Mouse (Mus musculus) hindbrain, embryonic 10.5 days (tissue): Measurements from ENCODE around the gene Sirt6. TPM values are rescaled to one million over a fixed set of nuclear protein-coding genes. Genes with fewer than 3 reads are reported as not detected.
"Not testable (repeated sequence)": the region's sequence is repeated elsewhere in the genome, so short reads cannot be mapped to it uniquely, and the experiment has no call there.

Source experiments
- DNase-seq: peaks from one replicate; pipeline ENCODE4 v3.0.0-alpha.2; 2017; ENCODE audit warnings: low spot score
- H3K27ac ChIP-seq: fragments of 300-500 bp; sonication (generic); 2 replicates; pipeline ENCODE4 v1.5.1; 2016; ENCODE audit warnings: mild to moderate bottlenecking, moderate library complexity
- H3K27me3 ChIP-seq: fragments of 300-500 bp; sonication (generic); 2 replicates; pipeline ENCODE4 v1.6.1; 2016; ENCODE audit warnings: mild to moderate bottlenecking; ENCODE audit not compliant: poor library complexity, insufficient read depth, severe bottlenecking
- H3K36me3 ChIP-seq: fragments of 300-500 bp; sonication (generic); 2 replicates; pipeline ENCODE4 v1.6.1; 2016; ENCODE audit warnings: mild to moderate bottlenecking, moderate library complexity
- H3K4me1 ChIP-seq: fragments of 300-500 bp; sonication (generic); replicated peaks from 2 replicates; pipeline ENCODE4 v1.6.1; 2016; ENCODE audit warnings: mild to moderate bottlenecking
- H3K4me3 ChIP-seq: fragments of 300-500 bp; sonication (generic); 2 replicates; pipeline ENCODE4 v1.5.1; 2016; ENCODE audit warnings: mild to moderate bottlenecking, moderate library complexity
- H3K9me3 ChIP-seq: fragments of 300-500 bp; sonication (generic); 2 replicates; pipeline ENCODE4 v1.6.1; 2016; ENCODE audit warnings: mild to moderate bottlenecking, moderate library complexity
- WGBS: fragments of 180-500 bp; shearing (Covaris S2); methylation state at CpG from one replicate; pipeline ENCODE4 v1.1.7; 2016; 5-methylcytosine and 5-hydroxymethylcytosine counted together
- polyA plus RNA-seq: library from polyadenylated mRNA; unstranded; fragments of >200 nt; fragmentation: Nextera tagmentation; extraction: Ambion mirVana; gene quantifications from 2 replicates; pipeline ENCODE4 v1.2.1, GENCODE M21; 2016

Gene Sirt6
- polyA plus RNA-seq, 1 experiment from 2014 or later = 57.3 TPM

DNA sequence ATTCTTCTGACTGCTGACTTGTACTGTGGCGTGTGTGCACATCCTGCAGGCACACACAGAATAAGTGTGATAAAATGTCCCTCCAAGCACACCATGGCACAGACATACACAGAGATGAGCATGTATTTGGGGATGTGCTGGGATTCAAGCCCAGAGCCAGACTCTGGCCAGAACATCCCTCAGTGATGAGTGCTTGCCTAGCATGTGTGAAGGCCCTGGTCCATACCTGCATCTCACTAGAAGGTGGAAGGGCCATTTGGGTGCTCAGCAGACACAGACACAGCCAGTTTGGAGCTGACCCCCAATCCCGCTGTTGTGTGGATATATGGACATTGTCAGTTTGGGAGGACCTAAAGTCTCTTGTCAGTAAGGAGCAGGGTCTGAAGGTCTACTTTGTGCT lies 14.0 kb upstream of the Sirt6 start:
- Histone ChIP-seq H3K9me3 (no peaks in the 10 kb centered on the region), H3K4me1 (peaks cover 31% of the 10 kb centered on the region), H3K27me3 (peaks cover 10% of the 10 kb centered on the region; the same call in 1 of the 2 replicates), H3K4me3 (no peak overlapping the region; the same call in 1 of the 2 replicates), H3K27ac (no peak overlapping the region), H3K36me3 (no peaks in the 10 kb centered on the region)
- WGBS = 91% methylated on average over 2 of the region's 2 CpGs
- DNase-seq = no peak

DNA sequence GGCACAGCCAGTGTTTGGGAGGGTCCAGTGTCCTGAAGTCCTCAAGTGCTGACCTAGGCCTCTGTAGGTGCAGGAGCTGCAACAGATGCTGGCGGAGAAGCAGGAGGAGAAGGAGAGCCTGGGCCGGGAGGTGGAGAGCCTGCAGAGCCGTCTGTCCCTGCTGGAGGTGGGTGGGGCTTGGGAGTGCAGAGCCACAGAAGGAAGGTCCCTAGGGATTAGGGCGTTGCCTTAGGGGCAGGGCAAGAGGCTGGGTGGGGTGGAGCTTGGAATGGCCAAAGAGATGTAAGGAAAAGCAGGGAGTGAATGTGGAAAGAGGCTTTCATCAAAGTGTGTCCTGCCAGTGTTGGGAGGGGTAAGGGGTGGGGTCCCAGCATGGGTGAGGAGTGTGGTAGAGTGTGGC lies 13.2 kb upstream of the Sirt6 start:
- H3K9me3 ChIP-seq, DNase-seq, H3K4me3 ChIP-seq, H3K27ac ChIP-seq, H3K36me3 ChIP-seq, H3K27me3 ChIP-seq: not testable (repeated sequence)
- peaks cover 31% of the 10 kb centered on the region for H3K4me1 ChIP-seq
- 54% methylated on average over 4 of the region's 4 CpGs for WGBS

DNA sequence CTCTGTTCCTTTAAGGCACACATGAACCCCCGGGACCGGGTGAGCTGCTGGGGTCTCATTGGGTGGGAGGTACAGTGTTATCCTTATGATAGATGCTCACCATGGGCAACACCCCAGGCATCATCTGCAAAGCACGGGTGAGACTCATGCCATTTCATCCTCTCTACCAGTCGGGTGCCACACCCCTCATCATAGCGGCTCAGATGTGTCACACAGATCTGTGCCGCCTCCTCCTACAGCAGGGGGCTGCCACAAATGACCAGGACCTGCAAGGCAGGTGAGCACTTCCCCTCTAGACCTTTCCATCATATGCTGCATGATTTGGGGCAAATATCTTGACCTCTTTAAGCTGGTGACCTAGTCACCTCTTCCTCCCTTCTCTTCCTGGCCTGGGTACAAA lies 10.5 kb upstream of the Sirt6 start:
- no peak for DNase-seq
- peaks cover 18% of the 10 kb centered on the region for H3K27me3 ChIP-seq

DNA sequence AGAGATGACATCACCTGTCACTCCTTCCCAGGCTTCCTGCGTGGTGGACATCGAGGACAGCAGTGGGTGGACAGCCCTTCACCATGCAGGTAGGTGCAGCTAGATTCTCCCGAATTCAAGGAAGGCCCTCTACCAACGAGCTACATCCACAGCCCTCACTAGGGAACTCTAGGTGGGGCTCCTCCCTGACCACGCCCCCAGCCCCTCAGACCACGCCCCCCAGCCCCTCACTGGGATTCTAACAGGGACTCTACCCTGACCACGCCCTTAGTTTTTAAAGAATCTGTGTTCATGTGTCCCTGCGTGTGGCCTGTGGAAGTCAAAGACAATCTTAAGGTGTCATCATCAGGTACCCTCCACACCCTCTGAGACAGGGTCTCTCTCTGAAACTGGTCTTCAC lies 8.7 kb upstream of the Sirt6 start:
- H3K4me1 ChIP-seq = peaks cover 19% of the 10 kb centered on the region
- no peak for DNase-seq
- WGBS = 20% methylated on average over 8 of the region's 8 CpGs
- H3K27ac ChIP-seq = no peak overlapping the region
- H3K27me3 ChIP-seq = peaks cover 23% of the 10 kb centered on the region
- H3K36me3 ChIP-seq = no peaks in the 10 kb centered on the region
- no peaks in the 10 kb centered on the region for H3K9me3 ChIP-seq
- H3K4me3 ChIP-seq = no peak overlapping the region

More for the DNA sequence above, 10.5 kb upstream of the Sirt6 start:
- WGBS = 77% methylated on average over 6 of the region's 6 CpGs
- Histone ChIP-seq H3K36me3 (no peaks in the 10 kb centered on the region), H3K27ac (no peak overlapping the region), H3K4me3 (no peak overlapping the region), H3K9me3 (no peaks in the 10 kb centered on the region), H3K4me1 (peaks cover 31% of the 10 kb centered on the region)

DNA sequence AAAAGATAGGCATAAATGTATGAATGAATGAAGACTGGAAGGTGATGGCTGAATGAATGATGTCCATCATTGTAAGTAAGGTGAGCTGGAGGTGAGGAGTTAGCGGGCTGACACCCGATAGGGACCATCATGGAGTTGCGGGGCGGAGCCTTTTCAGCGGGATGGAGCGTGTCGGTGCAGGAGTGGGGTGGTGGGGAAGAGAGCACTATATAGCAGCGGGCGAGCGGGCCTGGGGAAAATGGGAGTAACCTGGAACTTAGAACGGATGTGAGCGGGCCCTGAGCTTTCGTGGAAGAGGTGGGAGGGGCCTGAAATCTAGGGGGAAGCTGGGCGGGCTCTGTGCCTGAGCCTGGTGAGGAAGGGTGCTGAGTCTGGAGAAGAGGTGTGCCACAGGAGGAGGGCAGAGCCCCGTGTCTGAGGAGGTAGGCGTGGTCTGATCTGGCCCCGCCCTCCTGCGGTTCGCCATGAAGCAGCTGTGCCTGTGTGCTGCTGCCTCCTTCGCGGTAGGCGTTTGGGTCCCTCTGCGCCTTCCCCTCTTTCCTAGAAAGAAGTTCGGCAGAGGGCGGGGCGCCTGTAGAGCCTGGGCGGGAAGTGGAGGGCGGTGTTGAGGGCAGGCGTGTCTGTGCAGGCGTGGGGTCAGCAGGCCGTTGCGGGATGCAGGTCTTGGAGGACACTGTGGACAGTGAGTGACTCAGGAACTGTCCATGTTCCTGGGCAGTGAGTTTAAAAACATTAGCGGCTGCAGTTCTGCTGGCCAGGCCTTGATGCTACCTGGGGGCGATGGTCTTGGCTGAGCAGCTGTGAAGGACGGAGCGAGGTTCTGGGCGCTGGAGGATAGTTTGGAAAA lies 5.9 kb upstream of the Sirt6 start:
- Histone ChIP-seq H3K9me3 (no peaks in the 10 kb centered on the region), H3K27ac (peak overlapping the region; percentile 79), H3K27me3 (peaks cover 23% of the 10 kb centered on the region), H3K36me3 (no peaks in the 10 kb centered on the region), H3K4me3 (peak overlapping the region; percentile 58), H3K4me1 (peaks cover 20% of the 10 kb centered on the region)
- DNase-seq = peak; percentile 86
- WGBS = 4% methylated on average over 37 of the region's 37 CpGs

DNA sequence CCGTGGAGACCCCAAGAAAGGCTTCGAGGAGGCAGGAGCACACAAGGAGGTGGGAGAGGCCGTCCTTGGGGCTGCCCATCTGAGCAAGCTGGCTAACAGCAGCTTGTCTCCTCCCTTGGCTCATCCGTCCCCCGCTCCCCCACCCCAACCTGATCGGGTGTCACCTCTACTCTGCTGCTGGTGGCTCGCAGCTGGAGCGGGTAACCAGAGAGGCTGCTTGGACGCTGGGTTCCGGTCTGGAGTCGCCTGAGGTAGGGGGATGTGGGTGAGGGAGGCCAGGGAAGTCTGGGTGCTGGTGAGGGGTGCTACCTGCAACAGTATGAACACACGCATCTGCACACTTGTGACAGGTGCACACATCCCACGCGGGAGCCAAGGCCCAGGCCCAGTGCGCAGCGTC lies 793 bp upstream of the Sirt6 start, which contains the start of gene Ankrd24:
Gene Ankrd24 (plus strand): TSS at position 151 of the 400 bp plus-strand sequence.
- Histone ChIP-seq H3K9me3 (no peaks in the 10 kb centered on the region), H3K4me3 (peak within 1 kb of the TSS; percentile 70), H3K27me3 (peaks cover 5% of the 10 kb centered on the region; the same call in 1 of the 2 replicates), H3K27ac (peak within 1 kb of the TSS; percentile 92), H3K36me3 (peaks cover 25% of the 10 kb centered on the region), H3K4me1 (peaks cover 32% of the 10 kb centered on the region)
- WGBS = 83% methylated on average over 16 of the region's 16 CpGs
- no peak for DNase-seq

DNA sequence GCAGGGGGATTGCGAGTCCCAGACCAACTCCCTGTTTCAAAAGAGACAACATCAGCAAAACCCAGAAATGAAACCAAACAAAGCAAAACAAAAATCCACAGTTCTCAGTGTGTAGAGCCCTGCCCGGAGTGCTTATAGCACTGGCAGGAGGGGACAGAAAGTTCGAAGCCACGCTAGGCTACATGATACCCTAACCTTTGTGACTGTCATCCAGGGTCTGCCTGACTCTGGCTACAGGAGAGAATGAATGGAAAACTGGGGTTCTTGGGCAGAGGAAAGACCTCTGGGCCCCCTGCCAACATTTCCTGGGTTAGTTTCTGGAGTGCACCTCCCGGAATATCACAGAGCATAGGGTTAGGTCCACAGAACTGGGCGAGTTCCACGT lies 231 bp upstream of the Sirt6 start:
- H3K4me3 ChIP-seq = peak overlapping the region; percentile 70
- peaks cover 27% of the 10 kb centered on the region for H3K4me1 ChIP-seq
- peaks cover 5% of the 10 kb centered on the region; the same call in 1 of the 2 replicates for H3K27me3 ChIP-seq
- 73% methylated on average over 7 of the region's 7 CpGs for WGBS
- peak overlapping the region; percentile 92 for H3K27ac ChIP-seq
- no peak for DNase-seq
- H3K9me3 ChIP-seq = no peaks in the 10 kb centered on the region
- H3K36me3 ChIP-seq = peaks cover 31% of the 10 kb centered on the region

DNA sequence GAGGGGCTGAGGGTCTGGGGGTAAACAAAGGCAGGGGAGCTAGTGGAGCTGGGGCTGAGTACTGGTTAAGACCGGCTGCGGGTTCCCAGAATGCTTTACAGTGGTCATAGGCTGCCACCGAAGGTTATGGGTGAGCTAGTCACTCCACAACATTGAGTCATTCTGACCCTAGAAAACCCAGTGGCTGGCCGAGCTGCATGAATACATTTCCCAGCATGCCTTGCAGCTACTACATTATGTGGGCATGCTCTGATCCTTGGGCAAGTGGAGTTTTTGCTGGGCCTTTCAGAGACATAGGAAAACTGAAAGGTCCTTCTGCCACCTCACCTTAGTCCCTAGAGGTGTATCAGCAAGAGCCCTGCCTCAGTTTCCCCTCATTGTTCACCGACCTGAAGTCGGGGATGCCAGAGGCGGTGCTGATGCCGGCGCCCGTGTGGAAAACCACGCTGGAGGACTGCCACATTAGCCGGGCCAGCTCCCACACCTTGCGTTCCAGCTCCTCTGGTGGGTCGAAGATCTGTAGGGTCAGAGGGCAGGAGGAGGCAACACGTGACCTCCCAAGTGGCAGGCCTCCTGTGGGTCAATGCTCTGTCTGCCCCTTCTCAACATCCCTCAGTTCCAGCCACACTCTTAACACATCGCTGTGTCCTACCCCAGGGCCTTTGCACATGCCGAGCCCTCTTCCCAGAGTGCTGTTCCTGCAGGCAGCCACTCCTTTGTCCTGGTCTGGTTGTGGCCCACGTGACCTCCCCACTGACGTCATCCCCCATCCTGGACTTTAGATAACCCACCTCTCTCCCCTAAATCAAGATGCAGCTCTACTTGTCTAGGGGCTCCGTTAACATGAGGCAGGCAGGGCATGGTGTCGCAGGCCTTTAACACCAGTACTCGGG lies 1.2 kb downstream of the Sirt6 start:
- H3K4me3 ChIP-seq = peak overlapping the region; percentile 70
- peak overlapping the region; percentile 92 for H3K27ac ChIP-seq
- no peak for DNase-seq
- H3K36me3 ChIP-seq = peaks cover 45% of the 10 kb centered on the region
- WGBS = 90% methylated on average over 22 of the region's 22 CpGs
- H3K27me3 ChIP-seq = no peaks in the 10 kb centered on the region; the same call in 1 of the 2 replicates
- H3K9me3 ChIP-seq = no peaks in the 10 kb centered on the region
- peaks cover 24% of the 10 kb centered on the region for H3K4me1 ChIP-seq

DNA sequence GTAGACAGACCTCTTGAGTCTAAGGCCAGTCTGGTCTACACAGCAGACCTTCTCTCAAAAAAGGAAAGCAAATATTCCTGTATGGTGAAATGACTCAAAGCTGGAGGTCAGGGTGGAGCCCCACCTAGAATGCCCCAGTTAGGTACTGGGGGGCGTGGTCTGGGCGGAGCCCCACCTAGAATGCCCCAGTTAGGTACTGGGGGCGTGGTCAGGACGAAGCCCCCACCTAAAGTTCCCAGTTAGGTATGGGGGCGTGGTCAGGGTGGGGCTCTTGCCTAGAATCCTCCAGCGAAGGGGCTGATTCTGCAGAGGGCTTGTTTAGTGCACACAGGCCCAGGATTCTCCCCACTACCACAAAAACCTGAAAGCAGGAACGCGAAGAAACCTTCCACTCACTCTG lies 4.2 kb downstream of the Sirt6 start:
- H3K36me3 ChIP-seq = peaks cover 61% of the 10 kb centered on the region
- no peaks in the 10 kb centered on the region for H3K27me3 ChIP-seq
- H3K4me1 ChIP-seq = peaks cover 20% of the 10 kb centered on the region
- H3K27ac ChIP-seq = no peak overlapping the region
- no peak overlapping the region for H3K4me3 ChIP-seq
- no peaks in the 10 kb centered on the region for H3K9me3 ChIP-seq
- no peak for DNase-seq
- WGBS = 59% methylated on average over 8 of the region's 8 CpGs

DNA sequence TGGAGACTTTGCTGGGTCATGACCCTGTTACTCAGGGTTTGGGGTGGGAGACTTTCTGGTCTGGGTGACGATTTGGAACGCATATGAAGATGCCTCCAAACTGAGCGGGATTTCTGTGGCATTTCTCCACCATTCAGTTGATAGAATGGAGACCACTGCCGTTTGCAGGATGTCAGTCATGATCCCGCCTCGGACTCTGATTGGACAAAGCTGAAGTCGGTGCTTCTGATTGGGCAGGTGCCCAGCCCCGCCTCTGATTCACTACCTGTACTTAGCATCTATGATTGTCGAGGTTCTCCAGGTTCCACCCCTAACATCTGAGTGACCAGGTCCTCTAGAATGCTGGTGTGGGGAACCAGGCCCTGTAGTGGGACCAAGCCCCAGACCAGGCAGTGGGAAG lies 6.8 kb downstream of the Sirt6 start:
- H3K27me3 ChIP-seq = no peaks in the 10 kb centered on the region
- no peaks in the 10 kb centered on the region for H3K9me3 ChIP-seq
- DNase-seq = no peak
- no peak overlapping the region for H3K27ac ChIP-seq
- H3K36me3 ChIP-seq = peaks cover 60% of the 10 kb centered on the region
- 53% methylated on average over 9 of the region's 9 CpGs for WGBS
- peaks cover 4% of the 10 kb centered on the region; the same call in 1 of the 2 replicates for H3K4me1 ChIP-seq
- no peak overlapping the region for H3K4me3 ChIP-seq

DNA sequence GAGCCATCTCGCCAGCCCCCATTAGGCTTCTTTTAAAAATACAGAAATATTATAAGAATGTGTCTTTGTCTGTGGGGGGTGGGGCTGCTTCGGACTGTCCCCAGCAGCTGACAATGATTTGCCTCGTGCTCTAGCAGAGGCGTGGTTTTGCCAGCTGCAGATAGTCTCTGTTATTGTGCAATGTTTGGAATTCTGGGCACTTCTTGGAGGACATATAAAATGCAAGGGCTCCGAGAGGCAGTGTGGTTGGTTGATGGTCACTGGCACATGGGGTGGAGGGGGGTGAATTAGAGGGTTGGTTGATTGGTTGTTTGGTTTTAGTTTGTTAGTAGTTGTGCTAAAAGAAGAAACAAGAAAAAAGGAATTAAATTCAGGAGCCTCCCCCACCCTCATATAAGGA lies 7.6 kb downstream of the Sirt6 start:
- WGBS = 89% methylated on average over 5 of the region's 5 CpGs
- no peak overlapping the region for H3K4me3 ChIP-seq
- H3K36me3 ChIP-seq = peaks cover 52% of the 10 kb centered on the region
- H3K9me3 ChIP-seq = no peaks in the 10 kb centered on the region
- H3K4me1 ChIP-seq = peaks cover 10% of the 10 kb centered on the region; the same call in 1 of the 2 replicates
- no peak overlapping the region for H3K27ac ChIP-seq
- no peaks in the 10 kb centered on the region for H3K27me3 ChIP-seq
- no peak for DNase-seq

DNA sequence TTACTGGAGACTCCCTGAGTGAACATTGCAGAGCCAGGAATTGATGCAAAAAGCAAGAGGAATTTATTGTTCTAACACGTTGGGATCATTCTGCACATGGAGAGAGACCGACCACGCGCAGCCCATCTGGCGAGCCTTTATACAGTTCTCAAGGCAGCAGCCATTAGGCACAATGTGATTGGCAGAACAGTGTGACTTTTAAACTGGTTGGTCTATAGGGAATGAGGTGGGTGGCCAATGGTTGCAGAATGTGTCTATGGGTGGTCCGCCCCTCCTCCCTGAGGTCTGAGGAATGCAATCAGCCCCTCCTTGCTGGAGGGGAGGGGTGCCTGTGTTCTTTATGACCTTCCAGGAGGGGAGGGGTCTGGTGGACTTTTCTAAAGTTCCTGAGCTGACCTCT lies 12.1 kb downstream of the Sirt6 start:
- H3K9me3 ChIP-seq = 0 out of 2 replicates have a peak, but pooled peaks cover 4% of the 10 kb centered on the region
- H3K4me1 ChIP-seq = peaks cover 10% of the 10 kb centered on the region; the same call in 1 of the 2 replicates
- 74% methylated on average over 6 of the region's 6 CpGs for WGBS
- no peak overlapping the region for H3K4me3 ChIP-seq
- H3K27ac ChIP-seq = no peak overlapping the region
- H3K27me3 ChIP-seq = no peaks in the 10 kb centered on the region
- H3K36me3 ChIP-seq = peaks cover 7% of the 10 kb centered on the region
- DNase-seq = peak; percentile 22
